Mouse (Mus musculus) forebrain, embryonic 11.5 days (tissue): ENCODE measurements at regions not wholly inside any gene's neighbourhood (a gene's known extent, or its start where the extent isn't known, plus 50 kb on each side); places are given as distances from the start of the nearest gene placed in this dataset.

Experiments used
- ATAC-seq: fragments of 200-750 bp; cut with Nextera tagmentation; replicated peaks from 2 replicates; pipeline ENCODE4 v1.8.0; 2017; ENCODE audit warnings: moderate TSS enrichment; ENCODE audit not compliant: low FRiP score
- DNase-seq: peaks from one replicate; pipeline ENCODE4 v3.0.0-alpha.2; 2017; ENCODE audit warnings: low spot score
- H3K27ac ChIP-seq: fragments of 300-500 bp; sonication (generic); 2 replicates; pipeline ENCODE4 v1.5.1; 2014; ENCODE audit warnings: low read depth, low read length
- H3K27me3 ChIP-seq: fragments of 300-500 bp; sonication (generic); 2 replicates; pipeline ENCODE4 v1.6.1; 2014; ENCODE audit warnings: mild to moderate bottlenecking, low read length, mixed read lengths; ENCODE audit not compliant: control insufficient read depth, insufficient read depth
- H3K36me3 ChIP-seq: fragments of 300-500 bp; sonication (generic); 2 replicates; pipeline ENCODE4 v1.6.1; 2014; ENCODE audit warnings: mild to moderate bottlenecking, low read length, moderate library complexity, mixed read lengths; ENCODE audit not compliant: control insufficient read depth, insufficient read depth
- H3K4me1 ChIP-seq: fragments of 300-500 bp; sonication (generic); replicated peaks from 2 replicates; pipeline ENCODE4 v1.6.1; 2014; ENCODE audit warnings: low read length, mixed read lengths; ENCODE audit not compliant: control insufficient read depth, insufficient read depth
- H3K4me2 ChIP-seq: fragments of 300-500 bp; sonication (generic); 2 replicates; pipeline ENCODE4 v1.6.1; 2014; ENCODE audit warnings: low read depth, mild to moderate bottlenecking, low read length, moderate library complexity, mixed read lengths; ENCODE audit not compliant: severe bottlenecking
- H3K4me3 ChIP-seq: fragments of 300-500 bp; sonication (generic); 2 replicates; pipeline ENCODE4 v1.5.1; 2014; ENCODE audit warnings: low read depth, low read length
- H3K9ac ChIP-seq: fragments of 300-500 bp; sonication (generic); 2 replicates; pipeline ENCODE4 v1.6.1; 2014; ENCODE audit warnings: low read length
- H3K9me3 ChIP-seq: fragments of 300-500 bp; sonication (generic); 2 replicates; pipeline ENCODE4 v1.6.1; 2016; ENCODE audit warnings: low read length, mixed read lengths; ENCODE audit not compliant: control insufficient read depth
- WGBS: fragments of 180-500 bp; shearing (Covaris S2); extraction: QIAGEN DNeasy Blood & Tissue Kit; methylation state at CpG from one replicate; pipeline ENCODE4 v1.1.7; 2014; 5-methylcytosine and 5-hydroxymethylcytosine counted together

DNA sequence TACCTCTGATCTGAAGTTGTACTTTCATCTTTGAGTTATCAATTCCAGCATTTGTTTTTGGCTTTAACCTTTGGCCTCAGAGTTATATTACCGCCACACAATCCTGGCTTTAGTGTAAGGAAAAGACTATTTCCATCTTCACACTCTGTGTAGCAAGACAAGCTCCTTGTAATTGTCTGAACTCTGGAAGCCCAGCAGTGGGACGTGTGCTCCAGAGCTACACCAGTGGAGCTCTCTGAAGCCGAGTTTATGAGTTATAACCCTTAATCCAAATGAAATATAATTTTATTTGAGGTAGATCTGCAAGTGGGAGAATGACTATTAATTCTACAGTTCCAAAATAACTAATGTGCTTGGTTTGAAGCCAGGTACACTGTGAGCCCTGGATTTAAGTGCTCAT is 2103.8 kb downstream of the 4930444P10Rik start:
- 85% methylated on average over 3 of the region's 3 CpGs for WGBS
- no peak overlapping the region for H3K27ac ChIP-seq
- no peaks in the 10 kb centered on the region for H3K9me3 ChIP-seq
- no peak overlapping the region for H3K4me3 ChIP-seq
- H3K9ac ChIP-seq: no peak overlapping the region
- no peaks in the 10 kb centered on the region for H3K4me1 ChIP-seq
- no peak for DNase-seq
- ATAC-seq: no peak
- H3K27me3 ChIP-seq: no peaks in the 10 kb centered on the region
- no peak overlapping the region for H3K4me2 ChIP-seq
- H3K36me3 ChIP-seq: no peaks in the 10 kb centered on the region

DNA sequence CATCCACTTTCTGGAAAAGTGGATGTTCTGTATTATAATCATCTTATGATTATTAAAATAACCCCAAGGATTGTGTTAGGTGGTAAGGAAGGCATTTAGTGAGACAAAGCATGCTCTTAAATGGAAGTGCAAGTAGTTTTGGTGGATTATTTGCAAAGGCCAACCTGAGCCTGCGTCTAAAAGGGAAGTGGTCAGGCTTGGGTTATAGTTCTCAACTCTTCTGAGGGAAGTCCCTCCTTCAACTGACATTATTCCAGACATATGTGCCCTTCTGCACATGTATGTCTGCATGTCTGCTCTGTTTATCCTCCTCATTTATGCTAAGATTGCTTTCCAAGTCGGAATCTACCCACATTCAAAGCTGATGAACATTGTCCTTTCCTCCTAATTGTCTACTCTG is 2108.3 kb downstream of the 4930444P10Rik start:
- 83% methylated on average over 2 of the region's 2 CpGs for WGBS
- DNase-seq: no peak
- H3K9ac ChIP-seq: no peak overlapping the region
- no peaks in the 10 kb centered on the region for H3K9me3 ChIP-seq
- H3K27me3 ChIP-seq: no peaks in the 10 kb centered on the region
- ATAC-seq: no peak
- H3K27ac ChIP-seq: no peak overlapping the region
- no peak overlapping the region for H3K4me3 ChIP-seq
- H3K4me2 ChIP-seq: no peak overlapping the region
- H3K4me1 ChIP-seq: no peaks in the 10 kb centered on the region
- no peaks in the 10 kb centered on the region for H3K36me3 ChIP-seq

DNA sequence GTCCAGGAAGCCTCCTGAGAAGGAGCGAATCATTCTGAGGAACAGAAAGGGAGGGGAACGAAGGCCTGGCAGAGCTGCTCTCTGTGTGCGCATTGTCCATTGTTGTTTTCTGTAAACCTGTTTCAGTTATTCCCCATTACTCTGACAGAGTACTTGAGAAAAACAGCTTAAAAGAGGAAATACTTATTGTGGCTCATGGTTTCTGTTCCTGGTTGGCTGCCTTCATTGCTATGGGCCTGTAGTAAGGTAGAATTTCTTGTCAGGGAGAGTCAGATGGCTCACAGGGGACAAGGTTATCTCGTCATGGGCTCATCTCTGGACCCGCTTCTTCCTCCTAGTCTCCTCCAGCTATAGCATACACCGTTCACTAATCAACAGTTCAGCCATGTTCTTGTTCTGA is 2112.9 kb downstream of the 4930444P10Rik start:
- Histone ChIP-seq H3K4me2 (no peak overlapping the region), H3K36me3 (no peaks in the 10 kb centered on the region), H3K9me3 (no peaks in the 10 kb centered on the region), H3K4me3 (no peak overlapping the region), H3K27ac (no peak overlapping the region), H3K4me1 (no peaks in the 10 kb centered on the region), H3K9ac (no peak overlapping the region), H3K27me3 (no peaks in the 10 kb centered on the region)
- 87% methylated on average over 6 of the region's 6 CpGs for WGBS
- ATAC-seq (no peak), DNase-seq (no peak)

DNA sequence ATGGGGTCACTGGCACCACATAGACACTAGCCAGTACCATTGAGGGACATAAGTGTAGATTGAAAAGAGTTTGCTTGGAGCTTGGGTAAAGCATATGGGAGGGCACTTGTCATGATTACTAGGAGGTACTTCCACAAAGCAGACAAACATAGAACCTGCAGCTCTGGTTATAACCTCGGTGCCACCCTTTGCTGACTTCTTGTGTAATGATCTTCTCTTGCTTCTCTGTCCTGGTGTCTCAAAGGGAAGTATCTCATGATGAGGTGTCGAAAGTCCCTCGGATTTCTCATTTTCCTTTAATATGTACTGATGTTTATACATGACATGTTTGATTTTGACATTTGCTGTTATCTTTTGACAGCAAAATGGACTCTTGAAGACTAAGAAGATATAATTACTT is 2114.5 kb downstream of the 4930444P10Rik start:
- Histone ChIP-seq H3K27me3 (no peaks in the 10 kb centered on the region), H3K4me1 (no peaks in the 10 kb centered on the region), H3K4me2 (no peak overlapping the region), H3K9me3 (no peaks in the 10 kb centered on the region), H3K27ac (no peak overlapping the region), H3K4me3 (no peak overlapping the region), H3K36me3 (no peaks in the 10 kb centered on the region), H3K9ac (no peak overlapping the region)
- DNase-seq (no peak), ATAC-seq (no peak)
- WGBS: 91% methylated on average over 3 of the region's 3 CpGs

GRCm38 (mm10) chr1:13977207-13977606 is 2115.9 kb downstream of the 4930444P10Rik start:
- Histone ChIP-seq H3K4me1 (no peaks in the 10 kb centered on the region), H3K27ac (no peak overlapping the region), H3K9me3 (no peaks in the 10 kb centered on the region), H3K4me3 (no peak overlapping the region), H3K4me2 (no peak overlapping the region), H3K36me3 (no peaks in the 10 kb centered on the region), H3K9ac (no peak overlapping the region), H3K27me3 (no peaks in the 10 kb centered on the region)
- DNase-seq (no peak), ATAC-seq (no peak)
- 91% methylated on average over 1 of the region's 1 CpGs for WGBS

DNA sequence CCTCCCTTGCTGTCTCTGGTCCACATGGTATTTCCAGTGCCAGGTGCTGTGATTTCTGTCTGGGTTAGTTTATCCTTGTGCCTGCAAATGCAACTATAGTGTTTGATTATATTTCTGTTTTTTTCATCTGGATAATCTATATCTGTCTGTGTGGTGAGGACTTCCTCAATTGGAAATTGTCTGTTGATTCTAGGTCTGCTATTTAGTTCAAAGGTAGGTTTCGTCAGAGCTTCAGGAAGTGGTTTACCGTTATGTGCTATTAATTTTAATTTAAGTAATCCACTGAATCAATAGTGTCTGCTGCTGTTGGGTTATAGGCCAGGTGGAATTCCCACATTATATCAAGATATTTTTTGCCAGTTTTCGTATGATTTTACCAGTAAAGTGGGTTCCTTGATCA is 2143.9 kb downstream of the 4930444P10Rik start:
- H3K27me3 ChIP-seq: no peaks in the 10 kb centered on the region
- no peak overlapping the region for H3K4me2 ChIP-seq
- DNase-seq: no peak
- H3K4me3 ChIP-seq: no peak overlapping the region
- no peak for ATAC-seq
- no peaks in the 10 kb centered on the region for H3K9me3 ChIP-seq
- H3K4me1 ChIP-seq: no peaks in the 10 kb centered on the region
- H3K27ac ChIP-seq: no peak overlapping the region
- WGBS: 96% methylated on average over 3 of the region's 3 CpGs
- H3K36me3 ChIP-seq: no peaks in the 10 kb centered on the region
- no peak overlapping the region for H3K9ac ChIP-seq

- ATAC-seq (no peak), DNase-seq (no peak)
- Histone ChIP-seq H3K4me3 (no peak overlapping the region), H3K27me3 (no peaks in the 10 kb centered on the region), H3K27ac (no peak overlapping the region), H3K4me1 (no peaks in the 10 kb centered on the region), H3K9ac (no peak overlapping the region), H3K9me3 (no peaks in the 10 kb centered on the region), H3K36me3 (no peaks in the 10 kb centered on the region), H3K4me2 (no peak overlapping the region)
- 90% methylated on average over 3 of the region's 3 CpGs for WGBS
These were observed 2151.8 kb downstream of the 4930444P10Rik start for GRCm38 (mm10) chr1:13941351-13941750.

DNA sequence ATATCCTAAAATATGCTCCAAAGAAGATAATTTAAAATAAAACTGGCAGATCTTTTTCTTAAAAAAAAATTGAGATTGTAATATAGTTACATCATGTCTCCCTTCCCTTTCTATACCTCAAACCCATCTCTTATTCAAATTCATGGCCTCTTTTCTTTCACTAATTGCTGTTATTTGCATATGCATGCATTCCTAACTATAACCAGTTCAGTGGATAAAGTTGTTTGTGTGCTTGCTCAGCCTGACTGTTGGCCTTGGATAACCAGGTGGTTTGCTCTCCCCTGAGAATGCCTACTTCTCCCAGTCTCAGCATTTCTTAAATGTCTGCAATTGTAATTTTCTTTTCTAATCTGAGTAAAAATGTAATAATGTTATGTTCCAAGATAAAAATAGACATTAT is 2154.8 kb downstream of the 4930444P10Rik start:
- no peaks in the 10 kb centered on the region for H3K4me1 ChIP-seq
- H3K4me2 ChIP-seq: no peak overlapping the region
- no peaks in the 10 kb centered on the region for H3K27me3 ChIP-seq
- H3K4me3 ChIP-seq: no peak overlapping the region
- H3K9ac ChIP-seq: no peak overlapping the region
- no peaks in the 10 kb centered on the region for H3K9me3 ChIP-seq
- H3K27ac ChIP-seq: no peak overlapping the region
- no peaks in the 10 kb centered on the region for H3K36me3 ChIP-seq
- ATAC-seq (no peak), DNase-seq (no peak)

DNA sequence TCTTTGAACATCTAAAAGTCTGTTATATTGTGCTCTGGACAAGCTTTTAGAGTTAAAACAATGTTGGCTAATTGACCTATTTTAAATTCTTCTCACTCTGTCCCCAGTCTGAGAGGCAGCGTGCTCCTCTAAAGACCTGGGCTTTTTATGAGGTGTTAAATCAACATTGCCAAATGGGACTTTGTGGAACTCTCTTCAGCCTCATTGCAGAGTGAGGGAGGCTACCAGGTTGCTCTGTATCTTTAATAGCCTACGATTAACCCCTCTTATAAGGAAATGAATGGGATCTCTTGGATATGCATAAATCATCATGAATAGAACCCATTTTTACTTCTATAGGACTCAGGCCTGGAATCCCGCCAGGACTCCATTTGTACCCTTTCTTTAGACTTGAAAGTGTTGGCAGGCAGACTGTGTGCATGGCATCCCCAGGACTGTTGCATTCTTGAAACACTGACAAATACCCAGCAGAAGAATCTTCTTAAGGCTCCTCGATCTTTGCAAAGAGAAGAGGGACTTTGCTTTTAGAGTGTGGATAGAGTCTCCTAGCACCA is 2157.1 kb downstream of the 4930444P10Rik start:
- no peak overlapping the region for H3K9ac ChIP-seq
- no peak overlapping the region for H3K4me2 ChIP-seq
- peak; percentile 52; the same call in 1 of the 2 replicates for ATAC-seq
- H3K27ac ChIP-seq: no peak overlapping the region
- H3K4me3 ChIP-seq: no peak overlapping the region
- H3K27me3 ChIP-seq: no peaks in the 10 kb centered on the region
- H3K4me1 ChIP-seq: no peaks in the 10 kb centered on the region
- no peaks in the 10 kb centered on the region for H3K36me3 ChIP-seq
- 61% methylated on average over 4 of the region's 4 CpGs for WGBS
- H3K9me3 ChIP-seq: no peaks in the 10 kb centered on the region
- DNase-seq: no peak
